Mouse (Mus musculus): ENCODE data around the gene Clec2l. TPM values are rescaled to one million over a fixed set of nuclear protein-coding genes. Genes with fewer than 3 reads are reported as not detected.

Clec2l gene
- polyA plus RNA-seq, 1 experiment: 0.47 TPM

GRCm38 (mm10) chr6:38718625-38719024 lies 55.8 kb downstream of the Clec2l start:
- no peak for DNase-seq (ENCODE audit: low spot score)

GRCm38 (mm10) chr6:38719229-38719628 lies 56.4 kb downstream of the Clec2l start:
- DNase-seq (ENCODE audit: low spot score): no peak

- DNase-seq (ENCODE audit: low spot score): no peak
These were observed 58.5 kb downstream of the Clec2l start for GRCm38 (mm10) chr6:38721361-38721760.

GRCm38 (mm10) chr6:38725515-38725914 lies 62.6 kb downstream of the Clec2l start:
- no peak for DNase-seq (ENCODE audit: low spot score)

Other genes starting within 250 kb of the Clec2l start
- 15.2 and 15.5 TPM in 2 replicates for gene Ubn2, start 229.1 kb upstream of the Clec2l start, polyA plus RNA-seq (2012; rRNA removed)
- gene Fmc1, start 129.6 kb upstream of the Clec2l start, polyA plus RNA-seq (2012; rRNA removed): 103 and 104 TPM in 2 replicates
- gene Luc7l2, start 111.7 kb upstream of the Clec2l start, polyA plus RNA-seq (2012; rRNA removed): 160 and 174 TPM in 2 replicates
- gene Klrg2, start 25.8 kb upstream of the Clec2l start, polyA plus RNA-seq (2012; rRNA removed): 5.1 and 5.5 TPM in 2 replicates
- gene Tbxas1, start 212.3 kb downstream of the Clec2l start, polyA plus RNA-seq (2012; rRNA removed): 5.1 and 5.2 TPM in 2 replicates
- 4.5 and 8.6 TPM in 2 replicates for gene Hipk2, start 213.1 kb downstream of the Clec2l start, polyA plus RNA-seq (2012; rRNA removed)

All from urinary bladder, adult 2 months (tissue).